Mouse (Mus musculus): ENCODE results near the gene Scgn. TPM values are rescaled to one million over a fixed set of nuclear protein-coding genes. Genes with fewer than 3 reads are reported as not detected.

The Scgn gene
- polyA plus RNA-seq, 1 experiment from 2014 or later, result 0.73 TPM

DNA sequence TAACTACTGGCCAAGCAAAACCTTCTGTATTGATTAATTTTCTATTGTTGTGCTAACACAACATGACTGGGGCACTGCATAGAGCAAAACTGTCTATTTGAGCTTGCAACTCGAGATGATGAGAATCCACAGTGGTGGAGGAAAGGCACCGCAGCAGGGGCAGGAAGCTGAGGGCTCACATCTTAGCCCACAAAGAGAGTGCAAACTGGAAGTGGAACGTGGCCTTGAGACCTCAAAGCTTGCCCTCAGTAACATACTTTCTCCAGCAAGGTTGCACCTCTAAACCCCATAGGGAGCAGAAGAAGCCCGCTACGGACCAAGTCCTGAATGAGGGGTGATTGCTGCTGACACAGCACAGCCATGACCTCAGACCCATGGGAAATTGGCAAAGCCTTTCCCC is 80.9 kb downstream of the Scgn start:
- Histone ChIP-seq H3K9ac (ENCODE audit: low read length) (no peak overlapping the region), H3K4me3 (ENCODE audit: low read depth, low read length) (no peak overlapping the region), H3K4me2 (ENCODE audit: low read depth, low read length, severe bottlenecking) (no peak overlapping the region), H3K4me1 (replicated peaks; ENCODE audit: control insufficient read depth, insufficient read depth, low read length) (no peaks in the 10 kb centered on the region), H3K27ac (ENCODE audit: low read depth, low read length) (no peak overlapping the region), H3K27me3 (ENCODE audit: control insufficient read depth, insufficient read depth, low read length) (no peaks in the 10 kb centered on the region), H3K36me3 (ENCODE audit: control insufficient read depth, insufficient read depth, low read length) (no peaks in the 10 kb centered on the region), H3K9me3 (ENCODE audit: control insufficient read depth, low read length) (no peaks in the 10 kb centered on the region)
- whole genome bisulfite sequencing, result 86% methylated on average over 5 of the region's 5 CpGs
- no peak for DNase-seq (ENCODE audit: low spot score)
- no peak for ATAC-seq (replicated peaks; ENCODE audit: low FRiP score)

DNA sequence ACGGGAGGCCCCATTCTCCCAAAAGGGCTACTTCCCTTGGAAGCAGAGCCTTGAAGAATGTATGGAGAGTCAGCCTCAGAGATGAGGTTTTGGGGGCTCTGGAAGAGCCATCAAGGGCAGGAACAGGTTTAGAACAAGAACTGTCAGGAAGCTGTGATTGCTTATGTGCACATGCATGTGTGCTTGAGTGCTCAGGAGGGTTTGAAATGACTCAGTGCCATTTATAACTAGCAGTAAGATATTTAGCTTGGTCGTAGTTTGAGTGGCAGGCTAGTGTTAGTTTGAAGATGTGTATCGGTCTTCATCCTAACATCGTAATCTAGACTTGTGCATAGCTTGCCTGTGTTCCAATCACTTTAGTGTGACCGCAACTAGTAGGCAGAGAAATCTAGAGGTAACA is 84.1 kb downstream of the Scgn start:
- Histone ChIP-seq H3K4me2 (ENCODE audit: low read depth, low read length, severe bottlenecking) (no peak overlapping the region), H3K27ac (ENCODE audit: low read depth, low read length) (no peak overlapping the region), H3K4me1 (replicated peaks; ENCODE audit: control insufficient read depth, insufficient read depth, low read length) (no peaks in the 10 kb centered on the region), H3K9me3 (ENCODE audit: control insufficient read depth, low read length) (no peaks in the 10 kb centered on the region), H3K4me3 (ENCODE audit: low read depth, low read length) (no peak overlapping the region), H3K36me3 (ENCODE audit: control insufficient read depth, insufficient read depth, low read length) (no peaks in the 10 kb centered on the region), H3K9ac (ENCODE audit: low read length) (no peak overlapping the region), H3K27me3 (ENCODE audit: control insufficient read depth, insufficient read depth, low read length) (no peaks in the 10 kb centered on the region)
- no peak for ATAC-seq (replicated peaks; ENCODE audit: low FRiP score)
- 95% methylated on average over 5 of the region's 5 CpGs for WGBS
- no peak for DNase-seq (ENCODE audit: low spot score)

Small RNA genes within 50 kb of the gene (microRNA-seq; reads per million reads assigned to microRNA genes)
- not detected for gene Gm44344 (ENCODE audit: insufficient number of aligned reads)

Other genes with a start within 250 kb of the Scgn start
- gene Hist1h3c, start 245.6 kb downstream of the Scgn start, polyA plus RNA-seq (2014; fragmentation: Nextera tagmentation; extraction: Ambion mirVana), result 8.7 and 10.6 TPM in 2 replicates
- gene Hist1h2bb, start 244.5 kb downstream of the Scgn start, polyA plus RNA-seq (2014; fragmentation: Nextera tagmentation; extraction: Ambion mirVana), result 2.6 and 3.4 TPM in 2 replicates
- gene Hist1h2ab, start 240.1 kb downstream of the Scgn start, polyA plus RNA-seq (2014; fragmentation: Nextera tagmentation; extraction: Ambion mirVana), result 59.7 and 63.1 TPM in 2 replicates
- gene Hist1h3b, start 238.9 kb downstream of the Scgn start, polyA plus RNA-seq (2014; fragmentation: Nextera tagmentation; extraction: Ambion mirVana), result 11.7 and 15.4 TPM in 2 replicates
- gene Hist1h4b, start 234.2 kb downstream of the Scgn start, polyA plus RNA-seq (2014; fragmentation: Nextera tagmentation; extraction: Ambion mirVana), result 4.7 and 5.9 TPM in 2 replicates
- 0.95 TPM in 1 of 2 replicates, not detected in the other for gene Hist1h4a, start 230.0 kb downstream of the Scgn start, polyA plus RNA-seq (2014; fragmentation: Nextera tagmentation; extraction: Ambion mirVana)
- gene Hist1h3a, start 228.8 kb downstream of the Scgn start, polyA plus RNA-seq (2014; fragmentation: Nextera tagmentation; extraction: Ambion mirVana), result 2.9 and 5.4 TPM in 2 replicates
- gene Hist1h1a, start 227.5 kb downstream of the Scgn start, polyA plus RNA-seq (2014; fragmentation: Nextera tagmentation; extraction: Ambion mirVana), result 2.7 and 4.0 TPM in 2 replicates
- gene Trim38, start 221.3 kb downstream of the Scgn start, polyA plus RNA-seq (2014; fragmentation: Nextera tagmentation; extraction: Ambion mirVana), result 0.13 TPM in 1 of 2 replicates, not detected in the other
- not detected in 2 replicates for gene Slc17a2, start 184.2 kb downstream of the Scgn start, polyA plus RNA-seq (2014; fragmentation: Nextera tagmentation; extraction: Ambion mirVana)
- gene Slc17a3, start 151.8 kb downstream of the Scgn start, polyA plus RNA-seq (2014; fragmentation: Nextera tagmentation; extraction: Ambion mirVana), result not detected in 2 replicates
- not detected in 2 replicates for gene Slc17a1, start 123.5 kb downstream of the Scgn start, polyA plus RNA-seq (2014; fragmentation: Nextera tagmentation; extraction: Ambion mirVana)
- not detected in 2 replicates for gene Slc17a4, start 76.2 kb downstream of the Scgn start, polyA plus RNA-seq (2014; fragmentation: Nextera tagmentation; extraction: Ambion mirVana)
- gene Hist1h2ba, start 57.1 kb downstream of the Scgn start, polyA plus RNA-seq (2014; fragmentation: Nextera tagmentation; extraction: Ambion mirVana), result not detected in 2 replicates
- not detected in 2 replicates for gene Hist1h2aa, start 56.8 kb downstream of the Scgn start, polyA plus RNA-seq (2014; fragmentation: Nextera tagmentation; extraction: Ambion mirVana)